Comparison of ENCODE assay signal across 13 mouse cellular contexts in the genomic region with DNA sequence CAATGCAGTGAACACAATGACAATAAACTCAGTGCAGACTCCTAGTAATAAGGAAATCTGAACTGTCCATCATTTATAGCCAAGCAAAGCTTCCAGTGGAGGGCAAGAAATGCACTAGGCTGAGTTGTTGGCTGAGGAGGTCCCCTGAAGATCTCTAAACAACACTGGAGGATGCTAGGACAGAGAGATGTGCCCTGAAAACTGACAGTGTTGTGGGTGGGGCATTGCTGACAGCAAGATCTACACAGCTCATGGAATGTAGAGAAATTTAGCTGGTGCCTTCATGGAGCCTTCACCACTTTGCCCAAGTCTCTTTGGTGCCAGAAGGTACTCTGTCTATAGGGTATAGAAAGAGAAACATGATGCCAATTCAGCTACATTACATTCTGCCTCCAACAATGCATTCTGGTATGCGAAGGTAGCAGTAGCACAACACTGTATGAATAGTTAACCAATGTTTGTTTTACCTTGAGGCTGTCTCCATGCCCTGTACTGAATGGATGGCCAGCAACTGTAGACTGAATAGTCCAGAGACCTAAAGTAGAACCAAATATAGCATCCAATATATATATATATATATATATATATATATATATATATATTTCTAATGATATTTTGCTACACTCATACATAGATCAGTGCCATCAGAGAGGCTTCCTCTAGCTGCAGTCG.
DNase-seq lines count a peak whose midpoint lies in the region; ATAC-seq lines count a peak whose summit lies in the region.
"Had no signal": no experiment of that assay in that cellular context is flagged by ENCODE, and none has a peak within 500 bp of the region (broad histone marks: within the 10 kb centered on the region; RNA-seq: fewer than 3 reads in every experiment).

No protein-coding gene starts in this region.

- no peak overlapping the region for H3K4me2 ChIP-seq in forebrain, embryonic 12.5 days
- H3K4me2 ChIP-seq in kidney, embryonic 16.5 days (replicated peaks; ENCODE audit: low read depth, low read length): no peak overlapping the region
- no peak overlapping the region for H3K4me2 ChIP-seq in embryonic facial prominence, embryonic 12.5 days (replicated peaks)
- no peak overlapping the region for H3K4me2 ChIP-seq in liver, embryonic 15.5 days
- H3K4me2 ChIP-seq: heart, embryonic 11.5 days; liver, embryonic 13.5 days had no signal

- ATAC-seq in forebrain, embryonic 12.5 days (ENCODE audit: low FRiP score): peak; percentile 57
- ATAC-seq in kidney, embryonic 16.5 days (ENCODE audit: low FRiP score, low TSS enrichment): peak; percentile 57; the same call in 1 of the 2 replicates
- ATAC-seq in embryonic facial prominence, embryonic 12.5 days (ENCODE audit: insufficient number of reproducible peaks, insufficient read depth, low FRiP score, low TSS enrichment): peak; percentile 35; the same call in 1 of the 2 replicates
- peak; percentile 33; the same call in 1 of the 2 replicates for ATAC-seq in liver, embryonic 15.5 days (ENCODE audit: insufficient read depth)

- no peaks in the 10 kb centered on the region for H3K27me3 ChIP-seq in forebrain, embryonic 12.5 days
- H3K27me3 ChIP-seq in forebrain, embryonic 10.5 days (ENCODE audit: poor library complexity, severe bottlenecking): no peaks in the 10 kb centered on the region
- no peaks in the 10 kb centered on the region for H3K27me3 ChIP-seq in kidney, embryonic 16.5 days (ENCODE audit: insufficient read depth, low read length)
- H3K27me3 ChIP-seq in embryonic facial prominence, embryonic 12.5 days: no peaks in the 10 kb centered on the region
- no peaks in the 10 kb centered on the region for H3K27me3 ChIP-seq in liver, embryonic 15.5 days
- H3K27me3 ChIP-seq: liver, embryonic 13.5 days had no signal

- no peak for DNase-seq in forebrain, embryonic 10.5 days (ENCODE audit: extremely low spot score, low spot score)
- no peak for DNase-seq in kidney, adult 18-20 months
- no peak for DNase-seq in right cerebral cortex, postnatal 36 days (ENCODE audit: low spot score in 2 of 2)
- DNase-seq in ovary, postnatal 36 days (ENCODE audit: low spot score): no peak
- DNase-seq: adrenal gland, postnatal 14 days; cerebellum, adult 8-10 months; gastrocnemius, postnatal 36 days; liver, embryonic 13.5 days had no signal

- H3K9ac ChIP-seq in forebrain, embryonic 12.5 days: no peak overlapping the region
- H3K9ac ChIP-seq in kidney, embryonic 16.5 days (replicated peaks; ENCODE audit: low read length): no peak overlapping the region
- H3K9ac ChIP-seq in embryonic facial prominence, embryonic 12.5 days: no peak overlapping the region
- no peak overlapping the region for H3K9ac ChIP-seq in liver, embryonic 15.5 days
- H3K9ac ChIP-seq: liver, embryonic 13.5 days had no signal

- no peak overlapping the region for H3K27ac ChIP-seq in forebrain, embryonic 12.5 days
- no peak overlapping the region for H3K27ac ChIP-seq in forebrain, embryonic 10.5 days
- no peak overlapping the region for H3K27ac ChIP-seq in kidney, embryonic 16.5 days (ENCODE audit: low read length)
- H3K27ac ChIP-seq in embryonic facial prominence, embryonic 12.5 days: no peak overlapping the region
- H3K27ac ChIP-seq in liver, embryonic 15.5 days (replicated peaks): no peak overlapping the region
- H3K27ac ChIP-seq: liver, embryonic 13.5 days had no signal

- no peaks in the 10 kb centered on the region for H3K36me3 ChIP-seq in forebrain, embryonic 12.5 days (replicated peaks)
- H3K36me3 ChIP-seq in forebrain, embryonic 10.5 days (replicated peaks): no peaks in the 10 kb centered on the region
- no peaks in the 10 kb centered on the region for H3K36me3 ChIP-seq in kidney, embryonic 16.5 days (ENCODE audit: insufficient read depth, low read length)
- H3K36me3 ChIP-seq in embryonic facial prominence, embryonic 12.5 days: no peaks in the 10 kb centered on the region
- no peaks in the 10 kb centered on the region for H3K36me3 ChIP-seq in liver, embryonic 15.5 days (replicated peaks)
- H3K36me3 ChIP-seq: liver, embryonic 13.5 days had no signal

- WGBS in forebrain, embryonic 12.5 days: 52% methylated on average over 2 of the region's 2 CpGs
- 61% methylated on average over 2 of the region's 2 CpGs for WGBS in forebrain, embryonic 10.5 days
- 55% methylated on average over 2 of the region's 2 CpGs for WGBS in kidney, embryonic 16.5 days
- WGBS in embryonic facial prominence, embryonic 12.5 days: 52% methylated on average over 2 of the region's 2 CpGs
- WGBS in liver, embryonic 15.5 days (ENCODE audit: insufficient replicate concordance): 40% methylated on average over 2 of the region's 2 CpGs

- H3K9me3 ChIP-seq in forebrain, embryonic 12.5 days: peaks cover 66% of the 10 kb centered on the region
- H3K9me3 ChIP-seq in forebrain, embryonic 10.5 days: peaks cover 91% of the 10 kb centered on the region
- H3K9me3 ChIP-seq in kidney, embryonic 16.5 days (ENCODE audit: low read length): peaks cover 56% of the 10 kb centered on the region
- peaks cover 41% of the 10 kb centered on the region for H3K9me3 ChIP-seq in embryonic facial prominence, embryonic 12.5 days
- peaks cover 13% of the 10 kb centered on the region; the same call in 1 of the 2 replicates for H3K9me3 ChIP-seq in liver, embryonic 15.5 days (replicated peaks)

- H3K4me3 ChIP-seq in forebrain, embryonic 12.5 days (replicated peaks): no peak overlapping the region
- no peak overlapping the region for H3K4me3 ChIP-seq in forebrain, embryonic 10.5 days
- no peak overlapping the region for H3K4me3 ChIP-seq in kidney, embryonic 16.5 days (ENCODE audit: low read length)
- no peak overlapping the region for H3K4me3 ChIP-seq in embryonic facial prominence, embryonic 12.5 days
- no peak overlapping the region for H3K4me3 ChIP-seq in liver, embryonic 15.5 days (replicated peaks)
- H3K4me3 ChIP-seq: liver, embryonic 13.5 days had no signal

- H3K4me1 ChIP-seq in forebrain, embryonic 12.5 days: no peaks in the 10 kb centered on the region
- no peaks in the 10 kb centered on the region for H3K4me1 ChIP-seq in forebrain, embryonic 10.5 days
- H3K4me1 ChIP-seq in kidney, embryonic 16.5 days (ENCODE audit: insufficient read depth, low read length): no peaks in the 10 kb centered on the region
- H3K4me1 ChIP-seq in embryonic facial prominence, embryonic 12.5 days: no peaks in the 10 kb centered on the region
- no peaks in the 10 kb centered on the region for H3K4me1 ChIP-seq in liver, embryonic 15.5 days (replicated peaks)
- H3K4me1 ChIP-seq: liver, embryonic 13.5 days had no signal
